Mouse (Mus musculus): Measurements from ENCODE around the gene Asic2.

GRCm38 (mm10) chr11:81055446-81056145 lies 912.7 kb downstream of the Asic2 start:
- no peak for TF ChIP-seq CTCF (conservative IDR thresholded peaks at IDR 0.05; ENCODE audit: low read length)
- no peak for TF ChIP-seq POU5F1 (IDR thresholded peaks at IDR 0.05; ENCODE audit: borderline replicate concordance, low read length)
- TF ChIP-seq NANOG (IDR thresholded peaks at IDR 0.05; ENCODE audit: borderline replicate concordance, low read length) = no peak

All from E14TG2a.4 (cell line).